Mouse (Mus musculus) olfactory bulb, adult 2 months (tissue): ENCODE measurements around the gene Tbx2.

Source experiments
- CTCF ChIP-seq: fragments of 200-500 bp; IDR thresholded peaks from 2 replicates; pipeline ENCODE4 v1.5.1; 2012; ENCODE audit warnings: low read depth, mild to moderate bottlenecking, low read length, moderate library complexity; ENCODE audit not compliant: insufficient read depth
- POLR2A ChIP-seq: fragments of 200-500 bp; IDR thresholded peaks from 2 replicates; pipeline ENCODE4 v1.6.1; 2012; ENCODE audit warnings: mild to moderate bottlenecking, low read depth, low read length, moderate library complexity; ENCODE audit not compliant: insufficient read depth

DNA sequence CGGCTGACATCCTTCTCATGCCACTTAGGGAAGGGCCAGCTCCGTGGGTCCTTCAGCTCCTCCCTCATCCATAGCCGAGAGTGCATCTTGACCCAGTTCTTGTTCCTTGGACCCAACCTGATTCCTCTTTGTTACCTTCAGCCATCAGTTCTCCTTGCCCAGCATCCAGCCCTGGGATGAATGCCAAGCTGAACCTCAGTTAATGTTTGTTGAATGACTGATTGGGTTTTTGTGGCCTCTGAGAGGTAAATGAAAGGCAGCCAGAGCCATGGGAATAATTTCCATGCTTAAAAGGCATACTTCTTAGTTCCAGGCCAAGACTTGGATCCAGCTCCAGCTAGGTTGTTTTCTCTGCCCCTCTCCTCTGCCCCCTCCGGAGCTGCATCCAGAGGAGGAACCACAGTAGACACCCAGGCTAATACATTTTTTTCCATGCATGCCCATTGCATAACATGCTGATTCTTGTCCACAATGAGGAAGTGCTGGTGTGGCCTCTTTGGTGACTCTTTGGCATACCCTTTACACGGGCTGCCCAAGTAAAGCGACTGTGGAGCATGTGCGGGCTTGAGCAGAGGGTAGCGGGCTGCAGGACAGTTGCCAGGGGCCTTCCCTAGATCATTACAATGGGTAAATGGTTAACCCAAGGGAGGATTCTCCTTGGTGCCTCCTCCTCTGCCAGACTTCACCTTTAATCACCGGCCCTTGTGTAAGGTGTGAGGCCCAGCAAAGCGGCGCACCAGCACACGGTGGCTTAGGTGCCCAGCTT, 20.0 kb upstream of the Tbx2 start:
- TF ChIP-seq CTCF (no peak), POLR2A (no peak)
